Mouse (Mus musculus): Measurements from ENCODE around the gene Mllt6. TPM values are rescaled to one million over a fixed set of nuclear protein-coding genes. Genes with fewer than 3 reads are reported as not detected.

Gene Mllt6
- polyA plus RNA-seq, 1 experiment from 2014 or later: 3.0 TPM

- H3K27ac ChIP-seq: no peak overlapping the region
- no peak overlapping the region for H3K4me2 ChIP-seq (replicated peaks)
- H3K9me3 ChIP-seq: no peaks in the 10 kb centered on the region
- WGBS: 33% methylated on average over 10 of the region's 10 CpGs
- peaks cover 27% of the 10 kb centered on the region for H3K4me1 ChIP-seq
- H3K4me3 ChIP-seq: no peak overlapping the region
- no peaks in the 10 kb centered on the region for H3K27me3 ChIP-seq (replicated peaks)
- ATAC-seq (ENCODE audit: low FRiP score, low read depth): no peak
- no peak overlapping the region for H3K9ac ChIP-seq
- H3K36me3 ChIP-seq: peaks cover 52% of the 10 kb centered on the region
These were observed 26.6 kb downstream of the Mllt6 start for GRCm38 (mm10) chr11:97689861-97690260.

GRCm38 (mm10) chr11:97694435-97694834 lies 31.2 kb downstream of the Mllt6 start:
- 87% methylated on average over 4 of the region's 4 CpGs for WGBS
- H3K9me3 ChIP-seq: no peaks in the 10 kb centered on the region
- H3K4me3 ChIP-seq: no peak overlapping the region
- peaks cover 48% of the 10 kb centered on the region for H3K4me1 ChIP-seq
- no peak for ATAC-seq (ENCODE audit: low FRiP score, low read depth)
- H3K27ac ChIP-seq: 0 out of 2 replicates have a peak overlapping the region, but pooled peaks have one; percentile 33
- no peaks in the 10 kb centered on the region for H3K27me3 ChIP-seq (replicated peaks)
- peak overlapping the region; percentile 81 for H3K4me2 ChIP-seq (replicated peaks)
- H3K36me3 ChIP-seq: peaks cover 36% of the 10 kb centered on the region
- peak overlapping the region; percentile 21; the same call in 1 of the 2 replicates for H3K9ac ChIP-seq

GRCm38 (mm10) chr11:97694921-97695711 lies 31.9 kb downstream of the Mllt6 start:
- peak overlapping the region; percentile 51 for H3K27ac ChIP-seq
- no peak overlapping the region for H3K4me3 ChIP-seq
- peak overlapping the region; percentile 81 for H3K4me2 ChIP-seq (replicated peaks)
- H3K4me1 ChIP-seq: peaks cover 48% of the 10 kb centered on the region
- no peaks in the 10 kb centered on the region for H3K9me3 ChIP-seq
- H3K27me3 ChIP-seq (replicated peaks): no peaks in the 10 kb centered on the region
- WGBS: 63% methylated on average over 17 of the region's 17 CpGs
- no peak for ATAC-seq (ENCODE audit: low FRiP score, low read depth)
- peak overlapping the region; percentile 39; the same call in 1 of the 2 replicates for H3K9ac ChIP-seq
- H3K36me3 ChIP-seq: peaks cover 33% of the 10 kb centered on the region

- 37% methylated on average over 9 of the region's 9 CpGs for WGBS
- ATAC-seq (ENCODE audit: low FRiP score, low read depth): no peak
- peaks cover 51% of the 10 kb centered on the region for H3K4me1 ChIP-seq
These were observed 32.6 kb downstream of the Mllt6 start for GRCm38 (mm10) chr11:97695712-97696401.

GRCm38 (mm10) chr11:97696669-97697068 lies 33.5 kb downstream of the Mllt6 start:
- H3K4me3 ChIP-seq: 0 out of 2 replicates have a peak overlapping the region, but pooled peaks have one; percentile 7

More at GRCm38 (mm10) chr11:97695712-97696401, 32.6 kb downstream of the Mllt6 start:
- Histone ChIP-seq H3K9ac (peak overlapping the region; percentile 47), H3K9me3 (no peaks in the 10 kb centered on the region), H3K36me3 (peaks cover 25% of the 10 kb centered on the region), H3K4me3 (0 out of 2 replicates have a peak overlapping the region, but pooled peaks have one; percentile 7), H3K27me3 (replicated peaks) (no peaks in the 10 kb centered on the region), H3K27ac (peak overlapping the region; percentile 51; the same call in 1 of the 2 replicates), H3K4me2 (replicated peaks) (peak overlapping the region; percentile 81)

GRCm38 (mm10) chr11:97697199-97697890 lies 34.1 kb downstream of the Mllt6 start:
- Histone ChIP-seq H3K36me3 (peaks cover 10% of the 10 kb centered on the region), H3K27ac (peak overlapping the region; percentile 95; the same call in 1 of the 2 replicates), H3K4me1 (peaks cover 64% of the 10 kb centered on the region), H3K4me3 (peak overlapping the region; percentile 88), H3K9ac (peak overlapping the region; percentile 95), H3K27me3 (replicated peaks) (no peaks in the 10 kb centered on the region), H3K4me2 (replicated peaks) (peak overlapping the region; percentile 81), H3K9me3 (no peaks in the 10 kb centered on the region)
- no peak for ATAC-seq (ENCODE audit: low FRiP score, low read depth)
- 61% methylated on average over 11 of the region's 11 CpGs for WGBS

More at GRCm38 (mm10) chr11:97696669-97697068, 33.5 kb downstream of the Mllt6 start:
- Histone ChIP-seq H3K4me2 (replicated peaks) (peak overlapping the region; percentile 81), H3K27me3 (replicated peaks) (no peaks in the 10 kb centered on the region), H3K9me3 (no peaks in the 10 kb centered on the region), H3K36me3 (peaks cover 17% of the 10 kb centered on the region), H3K27ac (no peak overlapping the region), H3K9ac (no peak overlapping the region; the same call in 1 of the 2 replicates), H3K4me1 (peaks cover 59% of the 10 kb centered on the region)
- no peak for ATAC-seq (ENCODE audit: low FRiP score, low read depth)
- WGBS: 78% methylated on average over 8 of the region's 8 CpGs

GRCm38 (mm10) chr11:97697891-97698529 lies 34.8 kb downstream of the Mllt6 start:
- peak overlapping the region; percentile 95 for H3K9ac ChIP-seq
- peak overlapping the region; percentile 88 for H3K4me3 ChIP-seq
- H3K27me3 ChIP-seq (replicated peaks): no peaks in the 10 kb centered on the region
- WGBS: 2% methylated on average over 14 of the region's 14 CpGs
- peaks cover 64% of the 10 kb centered on the region for H3K4me1 ChIP-seq
- H3K4me2 ChIP-seq (replicated peaks): peak overlapping the region; percentile 81
- no peaks in the 10 kb centered on the region for H3K9me3 ChIP-seq
- ATAC-seq (ENCODE audit: low FRiP score, low read depth): no peak
- peak overlapping the region; percentile 95 for H3K27ac ChIP-seq
- peaks cover 4% of the 10 kb centered on the region for H3K36me3 ChIP-seq

- H3K9ac ChIP-seq: peak overlapping the region; percentile 95
- peak overlapping the region; percentile 95 for H3K27ac ChIP-seq
- peak overlapping the region; percentile 81 for H3K4me2 ChIP-seq (replicated peaks)
- H3K4me3 ChIP-seq: peak overlapping the region; percentile 88
- no peaks in the 10 kb centered on the region for H3K27me3 ChIP-seq (replicated peaks)
- peaks cover 61% of the 10 kb centered on the region for H3K4me1 ChIP-seq
- ATAC-seq (ENCODE audit: low FRiP score, low read depth): peak; percentile 5; the same call in 1 of the 2 replicates
- H3K36me3 ChIP-seq: no peaks in the 10 kb centered on the region
- WGBS: under 1% methylated on average over 63 of the region's 63 CpGs
- no peaks in the 10 kb centered on the region for H3K9me3 ChIP-seq
These were observed 35.8 kb downstream of the Mllt6 start for GRCm38 (mm10) chr11:97698741-97699611.

GRCm38 (mm10) chr11:97699626-97700002 lies 36.4 kb downstream of the Mllt6 start:
- ATAC-seq (ENCODE audit: low FRiP score, low read depth): peak; percentile 27
- H3K36me3 ChIP-seq: no peaks in the 10 kb centered on the region
- 1% methylated on average over 6 of the region's 9 CpGs for WGBS
- H3K27ac ChIP-seq: peak overlapping the region; percentile 95
- H3K27me3 ChIP-seq (replicated peaks): no peaks in the 10 kb centered on the region
- H3K4me3 ChIP-seq: peak overlapping the region; percentile 88
- peak overlapping the region; percentile 81 for H3K4me2 ChIP-seq (replicated peaks)
- peak overlapping the region; percentile 95 for H3K9ac ChIP-seq
- peaks cover 60% of the 10 kb centered on the region for H3K4me1 ChIP-seq
- H3K9me3 ChIP-seq: no peaks in the 10 kb centered on the region

- no peaks in the 10 kb centered on the region for H3K27me3 ChIP-seq (replicated peaks)
- H3K4me1 ChIP-seq: peaks cover 59% of the 10 kb centered on the region
- under 1% methylated on average over 85 of the region's 85 CpGs for WGBS
- H3K9me3 ChIP-seq: no peaks in the 10 kb centered on the region
- H3K4me3 ChIP-seq: peak within 1 kb of the TSS; percentile 88
- peak within 1 kb of the TSS; percentile 81 for H3K4me2 ChIP-seq (replicated peaks)
- peak within 1 kb of the TSS; percentile 95 for H3K9ac ChIP-seq
- peak; percentile 21; the same call in 1 of the 2 replicates for ATAC-seq (ENCODE audit: low FRiP score, low read depth)
- peak within 1 kb of the TSS; percentile 95 for H3K27ac ChIP-seq
- H3K36me3 ChIP-seq: no peaks in the 10 kb centered on the region
These were observed 37.0 kb downstream of the Mllt6 start, which contains the start of gene Pcgf2 for GRCm38 (mm10) chr11:97700003-97700745. Pcgf2 (minus strand) TSS chr11:97700497.
